In genomic region chr5:90899308-90899707, GRCm38 (mm10) we compare ENCODE assay signal across 21 mouse cellular contexts. TPM values are rescaled to one million over a fixed set of nuclear protein-coding genes. Genes with fewer than 3 reads are reported as not detected.
"Had no signal": no experiment of that assay in that cellular context is flagged by ENCODE, and none has a peak within 500 bp of the region (broad histone marks: within the 10 kb centered on the region; RNA-seq: fewer than 3 reads in every experiment).

No protein-coding gene starts in this region.

- H3K27me3 ChIP-seq: midbrain, embryonic 15.5 days had no signal

- H3K9ac ChIP-seq: liver, embryonic 15.5 days; lung, embryonic 14.5 days; midbrain, embryonic 13.5 days; midbrain, embryonic 15.5 days; neural tube, embryonic 12.5 days had no signal

- H3K27ac ChIP-seq: liver, embryonic 15.5 days; midbrain, embryonic 13.5 days; midbrain, embryonic 15.5 days; neural tube, embryonic 12.5 days had no signal

- ATAC-seq: midbrain, embryonic 13.5 days; midbrain, embryonic 15.5 days had no signal

- DNase-seq: lung, embryonic 14.5 days; lung, postnatal 10 days; right cerebral cortex, postnatal 14 days; spleen, adult 18-20 months; thymus, adult 18-20 months; thymus, postnatal 14 days; thymus, postnatal 36 days had no signal

- H3K4me2 ChIP-seq: liver, embryonic 15.5 days; lung, embryonic 14.5 days; midbrain, embryonic 11.5 days; midbrain, embryonic 13.5 days; midbrain, embryonic 15.5 days; neural tube, embryonic 12.5 days had no signal

- H3K36me3 ChIP-seq: liver, embryonic 15.5 days; midbrain, embryonic 13.5 days; midbrain, embryonic 15.5 days; neural tube, embryonic 12.5 days had no signal

- H3K9me3 ChIP-seq: liver, embryonic 15.5 days; megakaryocyte, embryonic 14.5 days; midbrain, embryonic 13.5 days; midbrain, embryonic 15.5 days; neural tube, embryonic 12.5 days had no signal

- H3K4me3 ChIP-seq: liver, embryonic 15.5 days; megakaryocyte, embryonic 14.5 days; midbrain, embryonic 13.5 days; midbrain, embryonic 15.5 days; neural tube, embryonic 12.5 days had no signal

RNA-seq across cellular contexts. Expression of gene Cxcl2, which starts 4.4 kb away (rescaled TPM):
- total RNA-seq: midbrain, postnatal 0 days had no signal
- polyA plus RNA-seq: liver, embryonic 15.5 days; lung, embryonic 14.5 days; lung, embryonic 16.5 days; midbrain, embryonic 11.5 days; midbrain, embryonic 13.5 days; midbrain, embryonic 15.5 days; neural tube, embryonic 12.5 days; neural tube, embryonic 14.5 days; stomach, embryonic 14.5 days; stomach, embryonic 16.5 days had no signal

RNA-seq across cellular contexts. Expression of gene Cxcl1, which starts 8.3 kb away (rescaled TPM):
- total RNA-seq: megakaryocyte progenitor cell, adult 5-6 weeks; midbrain, postnatal 0 days; monocyte, adult 5-6 weeks; neutrophil, adult 5-6 weeks had no signal
- polyA plus RNA-seq: midbrain, embryonic 11.5 days; midbrain, embryonic 13.5 days; neural tube, embryonic 12.5 days; neural tube, embryonic 14.5 days had no signal
